Comparison of ENCODE assay signal across 12 mouse cellular contexts in genomic region chr12:77570501-77570900, GRCm38 (mm10).
DNase-seq lines count a peak whose midpoint lies in the region; ATAC-seq and TF ChIP-seq lines count a peak whose summit lies in the region.
"Had no signal": no experiment of that assay in that cellular context is flagged by ENCODE, and none has a peak within 500 bp of the region (broad histone marks: within the 10 kb centered on the region; RNA-seq: fewer than 3 reads in every experiment).

No protein-coding gene starts in this region.

- peak; percentile 7 for DNase-seq in CD4-positive, CD25-positive, alpha-beta regulatory T cell, adult 2 months (ENCODE audit: low read depth, low spot score)
- DNase-seq in heart, postnatal 4 days: peak; percentile 12
- no peak for DNase-seq in heart, adult 9 months (ENCODE audit: low spot score in 2 of 2)
- DNase-seq in lung, postnatal 0 days (ENCODE audit: low spot score): peak; percentile 14
- DNase-seq in lung, adult 18-20 months: no peak
- DNase-seq in frontal cortex, postnatal 10 days (ENCODE audit: low spot score in 2 of 2): no peak
- DNase-seq: kidney, adult 18-20 months; lung, postnatal 36 days had no signal

- TF ChIP-seq EP300 in lung, postnatal 0 days (IDR thresholded peaks at IDR 0.05): no peak

- no peak overlapping the region for H3K27ac ChIP-seq in lung, postnatal 0 days (ENCODE audit: low read length)
- no peak overlapping the region for H3K27ac ChIP-seq in embryonic fibroblast, embryonic 13.5 days (ENCODE audit: insufficient read depth, low read length)
- H3K27ac ChIP-seq: forebrain, embryonic 15.5 days; heart, embryonic 13.5 days had no signal

- H3K4me1 ChIP-seq in lung, postnatal 0 days (ENCODE audit: insufficient read depth, low read depth, low read length): no peaks in the 10 kb centered on the region
- no peaks in the 10 kb centered on the region for H3K4me1 ChIP-seq in embryonic fibroblast, embryonic 13.5 days (ENCODE audit: control insufficient read depth, insufficient read depth, low read length)
- H3K4me1 ChIP-seq: forebrain, embryonic 15.5 days had no signal

- H3K27me3 ChIP-seq in lung, postnatal 0 days (replicated peaks; ENCODE audit: insufficient read depth, low read length): no peaks in the 10 kb centered on the region
- H3K27me3 ChIP-seq: forebrain, embryonic 15.5 days had no signal

- H3K36me3 ChIP-seq in lung, postnatal 0 days (ENCODE audit: insufficient read depth, low read length): no peaks in the 10 kb centered on the region
- H3K36me3 ChIP-seq: forebrain, embryonic 15.5 days; heart, embryonic 13.5 days had no signal

- no peaks in the 10 kb centered on the region for H3K9me3 ChIP-seq in lung, postnatal 0 days (ENCODE audit: low read length)
- H3K9me3 ChIP-seq: forebrain, embryonic 15.5 days; heart, embryonic 13.5 days had no signal

- 76% methylated on average over 3 of the region's 3 CpGs for WGBS in lung, postnatal 0 days

- ATAC-seq in CD4-positive, CD25-positive, alpha-beta regulatory T cell, adult 4 months: no peak
- no peak for ATAC-seq in lung, postnatal 0 days
- ATAC-seq: forebrain, embryonic 15.5 days had no signal

- no peak for TF ChIP-seq POLR2A in embryonic fibroblast, embryonic 13.5 days (IDR thresholded peaks at IDR 0.05; ENCODE audit: low read depth, low read length)

- TF ChIP-seq CTCF in lung, postnatal 0 days (IDR thresholded peaks at IDR 0.05): peak; percentile 58
- TF ChIP-seq CTCF in embryonic fibroblast, embryonic 13.5 days (IDR thresholded peaks at IDR 0.05; ENCODE audit: borderline replicate concordance, insufficient read depth, low read length): 0 out of 2 replicates have a peak, but pooled peaks have one; percentile 17

- no peak overlapping the region for H3K4me3 ChIP-seq in lung, postnatal 0 days (ENCODE audit: low read depth, low read length)
- no peak overlapping the region for H3K4me3 ChIP-seq in embryonic fibroblast, embryonic 13.5 days (ENCODE audit: insufficient read depth, low read length)
- H3K4me3 ChIP-seq: forebrain, embryonic 15.5 days; heart, embryonic 13.5 days had no signal

- no peak overlapping the region for H3K9ac ChIP-seq in lung, postnatal 0 days (replicated peaks; ENCODE audit: low read depth)
- H3K9ac ChIP-seq: forebrain, embryonic 15.5 days; heart, embryonic 13.5 days had no signal

- H3K4me2 ChIP-seq in lung, postnatal 0 days (replicated peaks; ENCODE audit: low read depth, low read length): no peak overlapping the region
- H3K4me2 ChIP-seq: forebrain, embryonic 15.5 days; heart, embryonic 13.5 days had no signal

Comparison
In these comparisons a context has a peak if more than half of its experiments do, and no peak if none do; other contexts are left out.
1. DNase-seq: peak in CD4-positive, CD25-positive, alpha-beta regulatory T cell, adult 2 months (single experiment), heart, postnatal 4 days (single experiment) and lung, postnatal 0 days (single experiment); none in heart, adult 9 months (0 of 2), lung, adult 18-20 months (0 of 2) and frontal cortex, postnatal 10 days (0 of 2).